Mouse (Mus musculus) leukemia stem cell, adult 10-12 weeks (primary cell): ENCODE measurements around the gene Mnd1. TPM values are rescaled to one million over a fixed set of nuclear protein-coding genes. Genes with fewer than 3 reads are reported as not detected.

Source experiments
- polyA plus RNA-seq: library from polyadenylated mRNA; stranded (reverse); fragments of >175 nt; gene quantifications from 2 replicates; pipeline ENCODE4 v1.2.3, GENCODE M21; 2012; ENCODE audit warnings: low replicate concordance

Gene Mnd1
- 0.28 and 0.71 TPM in 2 replicates for polyA plus RNA-seq

DNA sequence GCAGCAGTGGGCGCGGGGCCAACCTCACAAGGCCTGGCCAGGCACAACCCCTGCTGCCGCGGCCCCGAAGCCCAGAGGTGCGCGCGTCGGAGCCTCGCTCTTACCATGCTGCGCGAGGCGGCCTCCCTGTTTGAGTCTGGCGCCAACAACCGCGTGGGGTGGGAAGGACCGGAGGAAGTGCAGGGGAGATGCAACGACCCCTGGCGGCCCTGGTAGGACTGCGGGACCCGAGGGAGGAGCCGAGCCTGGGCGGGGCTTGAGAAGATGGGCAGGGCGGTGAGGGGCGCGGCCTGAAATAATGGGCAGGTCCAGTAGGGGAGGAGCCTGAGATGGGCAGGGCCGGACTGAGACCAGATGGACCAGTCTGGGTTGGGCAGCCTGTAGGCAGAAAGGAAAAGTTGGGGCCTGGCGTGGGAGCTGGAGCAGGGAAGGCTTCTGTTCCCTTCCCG is at the start of gene Mnd1:
Mnd1 (minus strand) TSS at position 229 of the 449 bp plus-strand sequence.

DNA sequence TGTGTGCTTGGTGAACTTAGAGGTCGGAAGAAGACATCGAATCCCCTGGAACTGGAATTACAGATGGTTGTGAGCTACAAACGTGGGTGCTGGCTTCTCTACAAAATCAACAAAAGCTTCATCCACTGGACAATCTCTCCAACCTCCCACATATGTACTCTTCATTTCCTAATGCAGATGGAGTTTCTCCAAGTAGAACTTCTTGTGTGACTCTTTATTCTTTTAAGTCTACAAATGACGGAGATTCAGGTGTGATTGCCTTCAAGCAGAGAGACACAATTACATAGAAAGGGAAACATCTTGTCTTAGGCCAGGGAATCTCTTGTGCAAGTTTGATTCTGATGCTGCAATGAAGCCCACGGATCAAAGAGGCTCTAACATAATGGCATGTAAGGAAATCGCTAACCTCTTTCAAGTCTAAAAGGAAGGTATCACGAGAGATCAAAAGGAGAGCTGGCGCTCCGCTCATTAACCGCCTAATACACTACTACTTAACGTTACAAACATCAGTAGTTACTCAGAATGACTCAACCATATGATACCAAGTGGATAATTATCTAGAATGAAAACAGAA is 18.1 kb upstream of the Mnd1 start, which contains the start of gene Gm6525:
Gm6525 (plus strand) TSS at position 524 of the 574 bp plus-strand sequence.

DNA sequence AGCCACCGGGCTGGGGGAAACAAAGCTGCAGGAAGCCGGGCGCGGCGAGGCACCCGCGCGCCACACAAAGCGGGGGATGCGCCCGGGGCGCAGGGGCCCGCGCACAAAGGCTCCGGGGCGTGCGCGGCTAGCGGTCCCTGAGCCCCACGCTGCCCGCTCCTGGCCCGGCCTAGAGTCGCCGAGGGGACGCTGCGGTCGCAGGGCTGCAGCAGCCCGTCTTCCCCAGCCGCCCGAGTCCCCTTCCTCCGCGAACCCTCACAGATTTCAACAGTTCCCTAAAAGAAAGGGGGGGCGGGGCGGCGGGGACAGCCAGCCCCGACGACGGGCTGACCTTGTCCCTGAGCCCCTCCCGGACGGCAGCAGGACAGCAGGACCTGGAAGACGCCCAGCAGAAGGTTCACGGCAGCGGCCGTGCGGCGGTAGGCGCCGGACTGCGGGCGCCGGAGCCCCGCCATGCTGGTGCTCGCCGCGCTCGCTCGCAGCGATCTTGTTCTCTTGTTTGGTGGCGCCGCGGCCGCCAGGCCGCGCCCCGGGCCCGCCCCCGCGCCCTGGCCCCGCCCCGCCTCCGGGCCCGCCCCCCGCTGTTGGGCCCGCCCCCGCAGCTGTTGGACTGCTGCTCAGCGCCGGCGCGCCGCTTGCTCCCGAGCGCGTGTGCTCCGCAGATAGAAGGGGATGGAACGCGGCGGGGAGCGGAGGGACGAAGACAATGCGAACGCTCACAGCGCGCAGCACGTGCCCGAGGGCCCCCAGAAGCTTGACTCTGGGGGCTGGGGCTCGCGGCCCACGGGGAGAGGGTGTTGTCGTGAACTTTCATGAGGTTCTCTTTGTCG is 115.7 kb downstream of the Mnd1 start, which contains the start of gene Tmem131l:
Tmem131l (minus strand) TSS at position 530 of the 830 bp plus-strand sequence.

Other genes starting within 250 kb of the Mnd1 start
- gene Tmem131l, start 115.6 kb downstream of the Mnd1 start, polyA plus RNA-seq = 41.8 and 60.6 TPM in 2 replicates
- gene Gm6525, start 18.3 kb upstream of the Mnd1 start, polyA plus RNA-seq = not detected in 2 replicates
- 0.76 and 3.0 TPM in 2 replicates for gene Trim2, start 151.1 kb upstream of the Mnd1 start, polyA plus RNA-seq